Mouse (Mus musculus) bone marrow macrophage, adult 2 months (primary cell): ENCODE data around the gene Mrps12. TPM values are rescaled to one million over a fixed set of nuclear protein-coding genes. Genes with fewer than 3 reads are reported as not detected.

ENCODE experiments used
- H3K27ac ChIP-seq: 2 replicates; pipeline ENCODE4 v1.5.1; 2012; ENCODE audit warnings: low read depth, low read length; ENCODE audit not compliant: insufficient read depth
- H3K4me1 ChIP-seq: 2 replicates; pipeline ENCODE4 v1.6.1; 2012; ENCODE audit warnings: low read length; ENCODE audit not compliant: control insufficient read depth, insufficient read depth
- H3K4me3 ChIP-seq: 2 replicates; pipeline ENCODE4 v1.5.1; 2012; ENCODE audit warnings: mild to moderate bottlenecking, low read length, moderate library complexity; ENCODE audit not compliant: insufficient read depth
- CTCF ChIP-seq: IDR thresholded peaks from 2 replicates; pipeline ENCODE4 v1.5.1; 2012; ENCODE audit warnings: low read depth, mild to moderate bottlenecking, low read length, moderate library complexity
- POLR2A ChIP-seq: IDR thresholded peaks from 2 replicates; pipeline ENCODE4 v1.6.1; 2012; ENCODE audit warnings: mild to moderate bottlenecking, low read depth, low read length, borderline replicate concordance
- polyA plus RNA-seq: library from polyadenylated mRNA; stranded (reverse); fragments of >200 nt; gene quantifications from 2 replicates; pipeline ENCODE4 v1.2.4, GENCODE M21; 2012; ENCODE audit not compliant: missing spikeins, insufficient read depth, insufficient read length

The Mrps12 gene
- 39.5 and 50.6 TPM in 2 replicates for polyA plus RNA-seq

- peak within 1 kb of the TSS; percentile 66 for H3K27ac ChIP-seq
Observed at GRCm38 (mm10) chr7:28741709-28742438, at the start of gene Mrps12, which contains the start of gene Sars2. TSS of gene Mrps12 (minus strand) at chr7:28741820. TSS of gene Sars2 (plus strand) at chr7:28741992.

GRCm38 (mm10) chr7:28790066-28790806, 48.6 kb upstream of the Mrps12 start:
- Histone ChIP-seq H3K27ac (no peak overlapping the region), H3K4me3 (no peak overlapping the region), H3K4me1 (peaks cover 13% of the 10 kb centered on the region)
- TF ChIP-seq POLR2A = no peak
- no peak for TF ChIP-seq CTCF

More at GRCm38 (mm10) chr7:28741709-28742438, at the start of gene Mrps12, which contains the start of gene Sars2:
- TF ChIP-seq POLR2A (peak; percentile 56; the same call in 1 of the 2 replicates), CTCF (peak; percentile 50; the same call in 1 of the 2 replicates)
- Histone ChIP-seq H3K4me1 (peaks cover 9% of the 10 kb centered on the region), H3K4me3 (peak within 1 kb of the TSS; percentile 85)

- TF ChIP-seq POLR2A (no peak), CTCF (no peak)
- Histone ChIP-seq H3K27ac (no peak overlapping the region), H3K4me3 (no peak overlapping the region), H3K4me1 (peaks cover 10% of the 10 kb centered on the region)
Observed at GRCm38 (mm10) chr7:28789235-28789634, 47.6 kb upstream of the Mrps12 start.

GRCm38 (mm10) chr7:28788307-28789195, 46.9 kb upstream of the Mrps12 start, which contains the start of gene Rinl:
TSS of gene Rinl (plus strand) at chr7:28788969.
- peaks cover 10% of the 10 kb centered on the region for H3K4me1 ChIP-seq
- H3K4me3 ChIP-seq = no peak within 1 kb of the TSS
- H3K27ac ChIP-seq = no peak within 1 kb of the TSS
- no peak for TF ChIP-seq POLR2A
- TF ChIP-seq CTCF = no peak

- no peak overlapping the region for H3K27ac ChIP-seq
- TF ChIP-seq CTCF = no peak
- no peak for TF ChIP-seq POLR2A
- H3K4me1 ChIP-seq = peaks cover 10% of the 10 kb centered on the region
- H3K4me3 ChIP-seq = no peak overlapping the region
Observed at GRCm38 (mm10) chr7:28787884-28788283, 46.3 kb upstream of the Mrps12 start.

- Histone ChIP-seq H3K4me3 (no peak overlapping the region), H3K4me1 (peaks cover 29% of the 10 kb centered on the region), H3K27ac (no peak overlapping the region)
- TF ChIP-seq CTCF = no peak
- no peak for TF ChIP-seq POLR2A
Observed at GRCm38 (mm10) chr7:28785161-28785560, 43.5 kb upstream of the Mrps12 start.

- Histone ChIP-seq H3K4me1 (peaks cover 19% of the 10 kb centered on the region), H3K4me3 (no peak overlapping the region), H3K27ac (peak overlapping the region; percentile 89)
- TF ChIP-seq POLR2A = no peak
- no peak for TF ChIP-seq CTCF
Observed at GRCm38 (mm10) chr7:28781261-28781663, 39.6 kb upstream of the Mrps12 start.

GRCm38 (mm10) chr7:28780857-28781256, 39.2 kb upstream of the Mrps12 start:
- 0 out of 2 replicates have a peak overlapping the region, but pooled peaks have one; percentile 7 for H3K4me3 ChIP-seq
- H3K27ac ChIP-seq = peak overlapping the region; percentile 89
- peaks cover 19% of the 10 kb centered on the region for H3K4me1 ChIP-seq
- TF ChIP-seq POLR2A (no peak), CTCF (no peak)

GRCm38 (mm10) chr7:28780067-28780658, 38.5 kb upstream of the Mrps12 start:
- H3K27ac ChIP-seq = peak overlapping the region; percentile 89
- peak; percentile 60 for TF ChIP-seq CTCF
- no peak for TF ChIP-seq POLR2A
- H3K4me1 ChIP-seq = peaks cover 19% of the 10 kb centered on the region
- 0 out of 2 replicates have a peak overlapping the region, but pooled peaks have one; percentile 7 for H3K4me3 ChIP-seq
